Mouse (Mus musculus): ENCODE measurements around the gene Plce1.
"Not testable (repeated sequence)": the region's sequence is repeated elsewhere in the genome, so short reads cannot be mapped to it uniquely, and the experiment has no call there.

Gene Plce1

DNA sequence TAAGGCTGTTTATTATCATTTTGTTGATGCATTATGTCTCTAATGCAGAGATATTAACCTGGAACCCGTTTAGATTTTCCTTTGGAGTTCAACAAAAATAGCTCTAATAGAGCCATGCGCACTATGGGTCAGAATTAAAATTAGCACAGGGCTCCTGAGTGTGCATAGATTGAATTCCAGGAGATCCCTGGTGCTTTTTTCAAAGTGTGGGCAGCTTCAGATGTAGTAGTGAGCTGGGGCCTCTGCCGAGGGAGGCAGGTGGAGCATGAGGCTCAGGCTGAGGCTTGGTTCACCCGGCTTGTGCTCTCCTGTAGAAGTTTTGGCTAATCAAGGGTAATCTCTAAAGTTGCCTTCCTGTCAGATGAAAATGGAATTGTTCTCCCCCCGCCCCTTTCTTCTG is 17.3 kb downstream of the Plce1 start:
- no peak for DNase-seq

DNA sequence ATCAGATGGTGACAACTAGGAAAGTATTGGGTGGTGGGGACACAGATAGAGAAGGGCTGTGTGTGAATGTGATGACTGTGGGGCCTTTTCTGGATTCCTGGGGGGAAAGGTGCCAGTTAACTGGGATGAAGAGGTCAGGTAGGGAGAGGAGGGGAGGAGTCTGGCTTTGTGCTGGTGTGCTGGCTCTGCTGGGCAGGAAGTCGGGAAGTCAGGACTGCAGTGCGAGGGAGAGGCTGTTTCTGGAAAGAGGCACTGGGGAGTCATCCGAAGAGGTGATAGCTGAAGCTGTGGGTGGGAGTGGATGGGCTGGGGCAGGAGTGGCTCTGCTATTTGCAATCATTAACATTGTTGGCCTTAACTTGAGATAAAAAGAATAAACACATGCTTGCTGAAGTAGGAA is 23.7 kb downstream of the Plce1 start:
- DNase-seq: no peak

DNA sequence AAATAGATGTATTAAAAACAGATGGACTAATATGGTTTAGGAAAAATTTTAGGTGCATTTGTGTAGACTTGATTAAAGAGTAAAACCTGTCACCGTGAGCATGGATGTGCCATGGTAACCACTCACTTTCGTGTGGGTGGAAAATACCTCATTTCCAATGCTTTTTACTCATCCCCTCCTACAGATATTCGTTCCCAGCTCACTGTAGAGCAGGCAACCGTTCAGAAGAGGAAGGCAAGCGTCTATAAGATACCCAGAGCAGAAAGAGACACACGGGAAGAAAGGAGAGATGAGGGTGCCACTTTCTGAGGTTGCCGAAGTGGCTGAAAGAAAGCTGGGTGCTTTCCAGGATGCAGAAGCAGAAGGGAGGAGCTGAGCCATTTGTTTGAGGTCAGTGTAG is 25.2 kb downstream of the Plce1 start:
- DNase-seq: no peak

DNA sequence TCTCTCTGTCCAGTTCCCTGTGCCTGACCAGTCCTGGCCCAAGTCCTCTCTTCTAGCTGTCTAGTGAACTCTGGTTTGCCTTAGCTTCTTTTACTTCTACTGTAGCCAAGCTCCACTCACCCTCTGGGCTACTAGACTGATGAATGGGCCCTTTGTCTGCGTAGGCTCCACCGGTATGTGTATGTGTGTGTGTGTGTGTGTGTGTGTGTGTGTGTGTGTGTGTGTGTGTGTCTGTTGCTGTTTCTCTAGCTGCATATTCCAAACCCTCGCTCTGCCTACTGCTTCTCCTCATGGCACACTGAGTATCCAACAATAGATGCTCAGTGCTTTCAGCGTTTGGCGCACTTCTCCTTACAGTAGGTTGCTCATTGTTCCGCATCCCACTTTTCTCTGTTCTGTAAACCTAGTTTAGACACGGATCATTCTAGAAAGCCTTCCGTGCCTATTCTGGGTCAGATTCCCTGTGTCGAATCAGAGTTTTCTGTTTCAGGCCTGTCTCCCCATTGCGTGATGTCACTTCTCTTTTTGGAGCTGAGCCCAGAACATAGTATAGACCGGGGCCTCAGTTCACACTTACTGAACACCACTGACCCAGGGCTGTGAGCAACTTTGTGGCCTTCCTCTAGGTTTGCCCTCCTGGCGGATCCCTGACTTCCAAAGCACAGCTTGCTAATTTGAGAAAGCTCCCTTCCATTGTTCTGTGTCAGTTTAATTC is 26.5 kb downstream of the Plce1 start:
- DNase-seq: no peak

DNA sequence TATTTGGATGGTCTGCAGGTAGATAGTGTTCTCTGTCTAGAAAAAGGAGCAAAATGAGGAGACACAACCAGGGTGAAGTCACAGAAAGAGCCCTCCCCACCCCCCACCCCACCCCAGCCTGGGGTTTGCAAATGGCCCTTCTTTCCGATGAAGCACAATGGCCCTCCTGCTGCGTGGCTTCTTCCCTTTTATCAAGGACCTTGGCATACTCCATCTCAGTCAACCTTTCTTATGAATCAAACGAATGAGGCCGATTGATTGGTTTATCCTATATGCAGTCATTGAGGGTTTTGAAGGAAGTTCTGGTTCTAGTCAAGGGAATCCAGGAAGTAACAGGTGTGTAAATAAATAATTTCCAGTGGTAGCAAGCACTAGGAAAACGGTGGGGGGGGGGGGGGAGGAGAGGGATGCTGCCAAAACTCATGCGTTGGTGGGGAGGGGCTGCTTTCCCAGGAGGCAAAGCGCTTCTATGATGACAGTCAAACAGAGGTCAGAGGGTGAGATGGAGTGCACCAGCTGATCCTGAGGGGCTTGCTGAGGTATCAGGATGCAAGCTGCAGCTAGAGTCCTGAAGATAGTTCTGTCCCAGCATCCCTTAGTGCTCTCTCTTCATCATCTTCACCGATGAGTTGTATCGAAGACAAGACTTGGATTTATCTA is 27.2 kb downstream of the Plce1 start:
- no peak for DNase-seq

DNA sequence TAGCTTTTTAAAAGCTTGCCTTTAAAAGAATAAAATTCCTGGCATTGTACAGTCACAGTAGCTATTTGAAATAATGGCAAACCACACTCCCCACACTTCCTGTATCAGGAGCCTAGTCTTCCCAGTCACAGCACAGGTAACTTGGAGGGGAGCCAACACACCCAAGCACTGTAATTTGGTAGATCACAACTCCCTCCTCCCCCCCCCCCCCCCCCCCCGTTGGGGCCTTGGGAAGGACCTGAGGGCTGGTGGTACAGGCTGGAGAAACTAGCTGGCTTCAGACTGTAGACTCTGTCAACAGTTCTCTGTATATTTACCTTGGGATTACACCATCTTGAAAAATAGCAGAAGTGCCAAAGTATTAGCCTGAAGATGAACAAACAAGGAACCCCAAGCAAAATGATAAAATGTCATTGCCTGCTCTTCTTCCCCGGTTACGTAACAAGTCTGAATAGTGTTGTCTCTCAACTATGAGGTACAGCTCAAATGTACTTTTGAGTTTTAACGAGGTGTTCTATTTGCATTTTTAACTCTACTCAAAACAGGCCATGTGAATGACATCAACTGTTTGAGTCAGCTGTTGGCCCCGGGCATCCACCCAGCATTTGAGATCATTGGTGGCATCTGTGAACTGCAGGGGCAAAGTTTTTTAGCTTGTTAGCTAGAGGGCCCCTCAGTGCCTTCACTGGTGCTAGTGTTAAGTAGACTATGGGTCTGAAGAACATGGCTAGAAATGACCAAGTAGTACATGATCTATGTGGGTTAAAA is 33.7 kb downstream of the Plce1 start:
- no peak for DNase-seq

DNA sequence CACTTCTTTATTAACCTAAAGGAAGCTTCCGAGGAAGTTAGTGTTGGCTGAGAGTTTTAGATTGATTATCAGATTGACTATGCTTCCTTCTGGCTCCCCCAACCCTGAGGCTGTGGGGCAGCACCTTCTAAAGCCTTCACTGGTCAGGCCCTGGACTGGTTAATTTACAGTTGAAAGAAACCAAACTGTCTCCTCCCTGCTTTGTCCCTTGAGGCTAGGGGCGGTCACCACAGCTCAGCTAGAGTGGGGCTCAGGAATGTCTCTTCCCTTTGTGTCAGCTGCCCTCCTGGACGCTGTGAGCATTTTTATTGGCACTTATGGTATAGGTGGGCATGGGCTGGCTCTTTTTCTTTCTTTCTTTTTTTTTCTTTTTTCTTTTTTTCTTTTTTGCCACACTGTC is 45.9 kb downstream of the Plce1 start:
- no peak for DNase-seq

DNA sequence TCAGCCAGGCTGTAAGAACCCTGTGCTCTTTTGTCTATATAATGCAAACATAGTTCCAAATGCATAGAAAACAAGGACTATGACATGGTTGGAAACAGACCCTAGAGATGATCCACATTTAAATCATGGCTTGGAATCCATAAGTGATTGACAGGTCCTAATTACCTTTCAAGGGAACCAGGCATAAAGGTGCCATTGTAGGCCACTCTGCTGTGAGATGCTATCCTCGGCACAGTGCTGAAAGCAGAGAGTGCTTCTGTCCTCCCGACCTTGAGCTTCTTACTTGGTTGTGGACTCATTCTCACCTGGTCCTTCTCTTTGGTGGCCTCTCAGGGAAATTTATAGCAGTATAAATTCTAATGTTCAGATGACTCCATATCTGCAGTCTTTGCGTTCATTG is 46.6 kb downstream of the Plce1 start:
- no peak for DNase-seq

DNA sequence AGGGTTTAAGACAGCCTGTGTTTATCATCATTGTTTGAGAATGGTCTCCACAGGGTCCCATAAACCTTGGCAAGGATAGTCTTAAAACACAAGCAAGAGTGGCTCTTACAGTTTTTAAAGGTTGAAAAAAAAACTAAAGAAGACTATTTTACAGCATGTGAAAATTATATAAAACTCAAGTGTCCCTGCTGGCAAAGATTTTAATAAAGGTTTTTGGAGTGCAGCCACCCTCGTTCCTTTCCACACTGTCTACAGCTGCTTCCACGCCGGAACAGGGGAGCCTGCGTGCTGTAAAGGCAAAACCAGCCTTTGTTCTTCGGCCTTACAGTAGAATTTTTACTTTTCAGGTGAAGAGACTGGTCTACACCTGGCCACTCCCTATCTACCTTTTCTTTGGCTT is 52.3 kb downstream of the Plce1 start:
- DNase-seq: no peak

DNA sequence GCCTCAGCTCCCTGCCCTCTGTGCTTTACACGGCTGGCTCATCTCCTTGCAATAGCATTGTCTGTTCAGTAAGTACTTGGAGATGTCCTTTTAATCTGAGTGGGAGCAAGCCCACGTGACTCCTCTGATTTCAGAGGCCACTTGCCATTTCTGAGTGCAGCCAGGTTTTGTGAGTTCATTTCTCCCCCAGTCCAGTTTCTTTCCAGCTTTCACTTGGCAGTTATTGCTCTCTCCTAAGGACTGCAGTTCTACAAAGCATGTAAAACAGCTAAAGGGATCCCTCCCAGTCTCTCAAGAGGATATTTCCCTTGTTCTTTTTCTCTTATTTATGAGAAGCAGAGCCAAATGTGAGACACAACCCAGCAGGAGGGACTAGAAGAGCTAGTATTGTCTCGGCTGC is 58.4 kb downstream of the Plce1 start:
- DNase-seq: no peak

DNA sequence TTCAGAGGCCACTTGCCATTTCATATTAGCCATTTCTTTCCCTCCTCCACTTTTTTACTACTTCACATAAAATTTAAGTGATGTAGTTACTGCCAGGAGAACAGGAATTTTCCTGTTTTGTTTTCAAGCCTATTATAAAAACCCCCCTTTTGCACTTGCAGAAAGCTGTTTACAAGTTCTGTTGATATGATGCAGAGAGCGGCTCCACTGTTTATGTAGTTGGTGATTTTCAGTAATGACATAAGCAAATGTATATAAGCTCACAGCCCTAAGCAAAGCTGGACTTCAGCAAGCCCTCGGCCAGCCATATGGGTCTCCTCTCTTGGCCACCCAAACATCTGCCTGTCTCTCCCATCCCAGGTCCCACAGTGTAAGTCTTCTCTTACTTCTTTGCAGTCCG is 59.6 kb downstream of the Plce1 start:
- no peak for DNase-seq

DNA sequence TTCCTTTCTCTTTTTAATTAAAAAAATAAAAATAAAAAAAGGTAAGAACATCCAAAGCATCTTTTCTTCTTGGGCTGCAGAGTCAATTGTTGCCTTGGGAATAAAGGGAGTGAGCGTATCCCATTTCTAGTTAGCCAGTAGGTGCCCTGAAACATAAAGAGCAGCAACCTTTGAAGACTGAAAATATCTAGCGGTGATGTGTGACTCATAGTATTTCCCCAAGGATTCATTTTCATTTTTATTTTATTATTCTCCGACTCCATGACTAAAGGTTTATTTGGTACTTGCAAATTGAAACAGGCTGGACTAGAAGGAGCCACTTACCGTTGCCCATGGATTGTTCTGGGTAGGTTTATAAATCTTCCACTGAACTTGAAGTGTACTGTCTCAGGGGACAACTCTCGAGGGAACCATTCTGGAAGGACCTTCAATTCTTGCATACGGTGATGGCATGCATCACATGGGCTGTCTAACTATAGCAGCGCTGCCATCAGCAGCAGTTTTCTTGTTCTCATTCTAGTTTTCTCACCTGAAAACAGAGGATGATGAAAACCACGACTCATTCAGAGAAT is 68.7 kb downstream of the Plce1 start:
- no peak for DNase-seq

DNA sequence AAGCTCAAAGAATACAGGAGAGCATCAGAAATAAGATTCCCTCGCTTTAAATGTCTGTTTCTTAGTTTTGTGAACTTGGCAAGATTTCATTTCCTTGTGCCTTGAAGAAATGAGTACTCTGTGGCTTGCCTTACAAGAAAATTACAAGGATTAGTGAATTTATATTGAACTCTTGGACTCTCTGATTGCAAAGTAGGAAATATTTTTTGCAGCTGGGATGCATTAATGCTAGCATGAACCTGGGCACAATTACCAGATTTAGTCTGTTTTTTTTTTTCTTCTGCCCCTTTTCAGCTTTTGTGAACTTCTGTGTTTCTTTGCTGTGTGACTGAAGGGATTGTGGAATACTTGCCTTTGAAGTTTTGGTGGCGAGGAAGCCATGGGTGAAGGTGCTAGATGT is 72.6 kb downstream of the Plce1 start:
- DNase-seq: no peak

DNA sequence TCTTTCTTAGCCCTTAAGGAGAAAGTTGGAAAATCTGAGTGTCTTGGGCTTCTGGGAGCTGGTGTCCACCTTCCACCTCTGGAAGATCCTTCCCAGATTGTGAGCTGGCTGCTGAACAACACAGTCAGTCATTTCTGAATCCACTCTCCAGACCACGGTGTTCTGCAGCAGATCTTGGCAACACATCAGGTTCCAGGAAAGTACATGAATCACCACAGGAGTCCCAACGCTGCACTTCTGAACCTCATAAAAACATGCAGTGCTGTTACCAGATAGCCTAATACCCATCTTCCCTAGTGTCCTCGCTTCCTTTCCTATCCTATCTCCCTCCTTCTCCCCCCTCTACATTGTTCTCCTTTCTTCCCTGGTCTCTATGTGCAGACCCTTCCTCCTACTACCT is 74.5 kb downstream of the Plce1 start:
- DNase-seq: no peak

DNA sequence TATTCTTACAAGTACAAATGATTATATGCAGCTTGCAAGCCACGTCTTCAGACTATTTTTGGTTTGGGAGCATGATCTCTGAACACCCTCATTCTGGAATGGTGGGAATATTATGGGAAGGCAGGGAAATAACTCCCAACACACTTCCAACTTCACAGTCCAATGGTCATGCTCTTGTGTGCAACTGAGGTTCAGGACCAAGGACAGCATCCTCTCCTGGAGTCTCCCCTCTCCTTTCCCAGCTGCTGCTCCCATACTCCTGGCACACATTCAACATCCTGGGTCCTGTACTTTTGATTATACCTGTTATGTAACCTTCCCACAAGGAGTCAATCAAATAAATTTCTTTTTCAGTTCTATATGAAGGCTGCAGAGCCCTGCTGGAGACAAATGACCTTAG is 77.9 kb downstream of the Plce1 start:
- DNase-seq: no peak

DNA sequence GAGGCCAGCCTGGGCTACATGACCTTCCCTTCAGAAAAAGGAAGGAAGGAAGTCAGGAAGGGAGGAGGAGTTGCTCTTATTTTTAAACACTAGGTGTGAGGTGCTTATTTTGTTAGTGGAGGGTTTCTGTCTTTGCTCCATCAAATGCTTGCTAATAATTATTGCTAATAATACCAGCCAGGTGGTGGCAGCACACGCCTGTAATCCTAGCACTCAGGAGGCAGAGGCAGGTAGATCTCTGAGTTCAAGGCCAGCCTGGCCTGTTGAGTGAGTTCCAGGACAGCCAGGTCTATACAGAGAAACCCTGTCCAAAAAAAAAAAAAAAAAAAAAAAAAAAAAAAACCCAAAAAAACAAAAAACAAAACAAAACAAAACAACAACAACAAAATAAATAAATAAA is 81.0 kb downstream of the Plce1 start:
- DNase-seq: not testable (repeated sequence)

DNA sequence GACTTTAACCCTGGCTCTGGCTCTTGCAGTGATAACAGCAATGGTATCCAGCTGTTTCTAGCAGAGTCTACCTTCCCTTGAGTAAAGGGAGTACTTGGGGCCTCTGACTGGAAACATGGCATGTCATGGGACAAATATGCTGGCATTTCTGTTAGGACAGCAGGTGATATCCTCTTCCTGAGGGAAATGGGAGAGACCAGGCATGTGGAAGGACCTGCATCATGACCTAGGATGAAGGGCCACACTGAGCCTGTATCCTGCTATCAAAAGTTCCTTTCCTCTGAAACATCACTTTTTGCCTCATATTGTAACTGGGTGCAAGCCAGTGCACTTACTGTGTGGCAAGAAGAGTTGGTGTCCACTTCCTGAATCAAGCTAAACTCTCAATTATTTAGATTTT is 85.2 kb downstream of the Plce1 start:
- DNase-seq: no peak

DNA sequence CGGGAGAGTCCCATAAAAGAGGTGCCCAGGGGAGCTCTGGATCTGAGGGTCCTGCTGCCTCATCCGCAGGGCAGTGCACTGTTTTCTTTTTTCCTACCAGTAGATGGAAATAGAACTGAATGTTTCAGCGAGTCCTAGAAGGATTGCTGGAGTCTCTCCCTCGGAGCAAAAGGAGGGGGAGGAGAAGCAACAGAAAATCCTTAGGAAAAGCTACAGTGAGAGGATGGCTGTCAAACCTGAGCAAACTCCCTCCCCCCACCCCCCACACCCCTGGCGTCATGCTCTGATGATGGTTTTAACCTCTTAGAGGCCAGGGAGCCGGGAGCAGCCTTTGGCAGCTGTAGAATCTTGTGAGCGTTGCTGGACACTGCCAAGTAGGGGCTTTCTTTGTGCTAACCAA is 85.8 kb downstream of the Plce1 start:
- no peak for DNase-seq

DNA sequence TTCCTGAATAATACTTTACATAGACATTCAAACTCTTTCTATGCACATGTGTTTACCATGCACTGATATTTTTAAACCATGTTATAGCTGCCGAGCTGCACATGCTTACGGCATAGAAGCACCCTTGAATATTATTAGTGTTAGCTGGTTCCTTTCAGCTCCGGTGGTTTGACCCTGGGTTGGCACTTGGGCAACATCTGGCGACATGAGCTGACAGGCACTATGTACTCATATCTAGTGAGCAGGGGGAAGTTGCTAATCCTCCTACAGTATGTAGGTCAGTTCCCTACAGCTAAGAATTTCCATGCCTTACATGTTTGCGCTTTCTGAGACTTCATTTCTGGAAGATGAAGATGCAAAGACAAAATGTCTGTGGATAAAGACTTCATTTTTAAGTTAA is 86.4 kb downstream of the Plce1 start:
- DNase-seq: no peak

DNA sequence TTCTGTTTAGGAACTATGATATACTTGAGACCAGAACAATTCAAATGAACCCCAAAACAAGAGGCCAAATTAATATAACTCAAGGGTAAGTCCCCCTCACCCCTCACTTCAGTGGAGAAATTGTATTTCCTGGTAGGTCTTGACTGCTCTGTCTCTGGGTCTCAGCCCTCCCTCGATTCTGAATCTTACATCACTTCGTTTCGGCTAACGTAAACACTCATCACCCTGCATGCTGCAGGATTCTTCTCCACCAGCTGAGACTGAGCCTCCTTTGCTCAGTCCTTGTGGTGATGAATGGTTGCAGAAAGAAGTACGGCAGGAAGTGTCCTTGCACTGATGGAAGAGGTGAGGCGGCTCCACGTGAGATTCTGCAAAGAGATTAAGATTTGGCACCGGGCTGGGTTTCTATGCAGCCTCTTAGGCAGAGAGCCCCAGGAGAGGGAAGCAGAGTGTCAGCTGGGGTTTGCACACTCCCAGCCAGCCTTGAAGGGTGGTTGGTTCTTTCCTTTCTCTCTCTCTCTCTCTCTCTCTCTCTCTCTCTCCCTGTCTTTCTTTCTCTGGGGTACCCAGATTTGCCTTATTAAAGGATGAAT is 97.7 kb downstream of the Plce1 start:
- no peak for DNase-seq

DNA sequence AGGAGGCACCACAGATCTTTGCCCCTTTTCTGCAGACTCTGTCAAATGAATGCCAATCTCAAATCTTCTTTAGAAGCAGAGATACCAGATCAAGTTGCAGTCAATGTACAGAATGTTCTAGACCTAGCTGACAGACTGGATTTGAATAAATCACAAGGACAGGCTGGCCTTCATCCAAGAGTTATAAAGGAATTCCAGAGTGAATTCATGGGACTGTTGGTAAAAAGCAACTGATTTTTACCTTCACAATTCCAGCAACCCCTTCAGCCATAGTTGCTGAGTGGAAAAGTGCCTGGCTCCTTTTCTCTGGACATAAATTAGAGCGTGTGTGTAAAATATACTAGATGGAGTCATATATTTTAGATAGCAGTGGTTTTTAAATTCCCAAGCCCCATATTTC is 102.0 kb downstream of the Plce1 start:
- DNase-seq: no peak

DNA sequence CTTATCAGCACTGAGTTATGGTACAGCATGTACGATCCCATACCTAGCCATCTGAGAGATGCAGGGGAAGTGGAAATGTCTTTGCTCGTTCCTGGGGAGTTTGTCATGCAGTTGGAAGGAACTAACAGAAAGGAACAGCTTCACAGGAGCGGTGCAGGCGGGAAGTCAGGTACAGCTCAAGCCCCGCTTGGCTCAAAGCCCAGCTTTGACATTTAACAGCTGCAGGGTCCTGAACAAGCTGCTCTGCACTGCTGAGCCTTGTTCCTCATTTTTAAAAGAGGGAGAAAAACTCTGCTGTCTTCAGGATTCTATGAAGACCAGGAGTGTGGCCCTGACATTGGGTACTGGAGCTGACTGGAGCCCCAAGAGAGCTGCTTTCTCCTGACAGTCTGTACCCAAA is 106.7 kb downstream of the Plce1 start:
- DNase-seq: no peak

DNA sequence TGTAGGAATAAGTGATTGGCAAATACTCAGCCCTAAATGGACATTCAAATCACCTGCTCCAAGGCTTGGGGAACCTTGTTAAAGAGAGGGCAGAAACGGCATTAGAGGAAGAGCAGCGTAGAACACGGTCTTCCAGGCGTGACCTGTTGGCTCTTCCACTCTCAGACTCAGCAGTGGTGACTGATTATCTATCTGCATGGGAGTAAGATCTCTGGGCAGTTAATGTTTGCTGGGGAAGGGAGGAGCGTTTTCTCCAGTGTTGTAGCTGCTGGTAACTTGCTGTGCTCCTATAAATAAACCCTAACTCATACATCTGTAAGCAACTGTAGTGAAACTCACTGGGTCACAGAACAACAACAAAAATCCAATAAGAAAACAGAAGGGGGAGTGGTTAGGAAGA is 108.6 kb downstream of the Plce1 start:
- no peak for DNase-seq

DNA sequence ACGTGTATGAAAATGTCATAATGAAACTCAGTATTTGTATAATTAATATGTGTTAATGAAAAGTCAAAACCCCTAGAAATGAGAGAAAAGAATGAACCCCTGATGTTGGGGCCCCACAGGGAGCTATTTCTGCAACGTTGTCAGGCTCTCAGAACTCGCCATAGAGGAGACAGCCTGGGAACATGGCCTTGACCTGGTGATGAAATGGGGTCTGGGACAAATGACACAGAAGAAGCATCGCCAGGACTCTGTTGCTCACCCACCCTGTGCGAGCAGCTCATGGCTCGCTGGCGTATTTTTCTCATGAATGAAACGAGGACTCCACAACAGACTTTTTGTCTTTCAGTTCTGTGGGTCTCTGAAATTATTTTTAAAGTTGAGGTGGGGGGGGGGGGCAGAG is 109.0 kb downstream of the Plce1 start:
- DNase-seq: no peak
